Mouse (Mus musculus): ENCODE data around the gene Mustn1. TPM values are rescaled to one million over a fixed set of nuclear protein-coding genes. Genes with fewer than 3 reads are reported as not detected.

The Mustn1 gene
- 0.08 TPM in 2 replicates for polyA plus RNA-seq (2012)

GRCm38 (mm10) chr14:30878958-30879571 is at the start of gene Mustn1:
Gene Mustn1 (plus strand): TSS chr14:30879200.
- TF ChIP-seq GATA1 (IDR thresholded peaks at IDR 0.05; ENCODE audit: low read length): no peak

- TF ChIP-seq GATA1 (IDR thresholded peaks at IDR 0.05; ENCODE audit: low read length): no peak
These were observed 41.5 kb upstream of the Mustn1 start for GRCm38 (mm10) chr14:30837416-30837996.

GRCm38 (mm10) chr14:30843701-30844100 is 35.3 kb upstream of the Mustn1 start:
- TF ChIP-seq GATA1 (IDR thresholded peaks at IDR 0.05; ENCODE audit: low read length): no peak

GRCm38 (mm10) chr14:30850504-30850903 is 28.5 kb upstream of the Mustn1 start:
- TF ChIP-seq GATA1 (IDR thresholded peaks at IDR 0.05; ENCODE audit: low read length): no peak

- no peak for TF ChIP-seq GATA1 (IDR thresholded peaks at IDR 0.05; ENCODE audit: low read length)
These were observed 26.7 kb upstream of the Mustn1 start for GRCm38 (mm10) chr14:30852325-30852724.

- TF ChIP-seq GATA1 (IDR thresholded peaks at IDR 0.05; ENCODE audit: low read length): no peak
These were observed 23.7 kb upstream of the Mustn1 start for GRCm38 (mm10) chr14:30855316-30855715.

- TF ChIP-seq GATA1 (IDR thresholded peaks at IDR 0.05; ENCODE audit: low read length): no peak
These were observed 22.0 kb upstream of the Mustn1 start for GRCm38 (mm10) chr14:30856885-30857507.

GRCm38 (mm10) chr14:30857990-30858389 is 21.0 kb upstream of the Mustn1 start:
- TF ChIP-seq GATA1 (IDR thresholded peaks at IDR 0.05; ENCODE audit: low read length): no peak

- TF ChIP-seq GATA1 (IDR thresholded peaks at IDR 0.05; ENCODE audit: low read length): no peak
These were observed 17.4 kb upstream of the Mustn1 start for GRCm38 (mm10) chr14:30861421-30862125.

GRCm38 (mm10) chr14:30862368-30862767 is 16.6 kb upstream of the Mustn1 start:
- no peak for TF ChIP-seq GATA1 (IDR thresholded peaks at IDR 0.05; ENCODE audit: low read length)

GRCm38 (mm10) chr14:30865311-30865710 is 13.7 kb upstream of the Mustn1 start:
- TF ChIP-seq GATA1 (IDR thresholded peaks at IDR 0.05; ENCODE audit: low read length): no peak

- no peak for TF ChIP-seq GATA1 (IDR thresholded peaks at IDR 0.05; ENCODE audit: low read length)
These were observed 12.0 kb upstream of the Mustn1 start for GRCm38 (mm10) chr14:30867042-30867441.

GRCm38 (mm10) chr14:30868826-30869225 is 10.2 kb upstream of the Mustn1 start:
- no peak for TF ChIP-seq GATA1 (IDR thresholded peaks at IDR 0.05; ENCODE audit: low read length)

GRCm38 (mm10) chr14:30869391-30869801 is 9.6 kb upstream of the Mustn1 start:
- no peak for TF ChIP-seq GATA1 (IDR thresholded peaks at IDR 0.05; ENCODE audit: low read length)

GRCm38 (mm10) chr14:30870206-30871147 is 8.5 kb upstream of the Mustn1 start:
- no peak for TF ChIP-seq GATA1 (IDR thresholded peaks at IDR 0.05; ENCODE audit: low read length)
